Mouse (Mus musculus) forebrain, embryonic 14.5 days (tissue): ENCODE results near the gene Bean1. TPM values are rescaled to one million over a fixed set of nuclear protein-coding genes. Genes with fewer than 3 reads are reported as not detected.
"Not testable (repeated sequence)": the region's sequence is repeated elsewhere in the genome, so short reads cannot be mapped to it uniquely, and the experiment has no call there.

Source experiments
- ATAC-seq: fragments of 200-750 bp; cut with Nextera tagmentation; 2 replicates; pipeline ENCODE4 v1.8.0; 2017; ENCODE audit warnings: mild to moderate bottlenecking, moderate library complexity
- DNase-seq: peaks from one replicate; pipeline ENCODE4 v3.0.0-alpha.2; 2015; ENCODE audit warnings: low spot score
- H3K27ac ChIP-seq: fragments of 300-500 bp; sonication (generic); 2 replicates; pipeline ENCODE4 v1.5.1; 2014; ENCODE audit warnings: low read depth, mild to moderate bottlenecking, control low read depth, low read length, moderate library complexity
- H3K27me3 ChIP-seq: fragments of 300-500 bp; sonication (generic); replicated peaks from 2 replicates; pipeline ENCODE4 v1.6.1; 2014; ENCODE audit warnings: low read length, control low read depth, mixed read lengths; ENCODE audit not compliant: control insufficient read depth, insufficient read depth
- H3K36me3 ChIP-seq: fragments of 300-500 bp; sonication (generic); 2 replicates; pipeline ENCODE4 v1.6.1; 2014; ENCODE audit warnings: low read length, control low read depth; ENCODE audit not compliant: control insufficient read depth, insufficient read depth
- H3K4me1 ChIP-seq: fragments of 300-500 bp; sonication (generic); 2 replicates; pipeline ENCODE4 v1.6.1; 2014; ENCODE audit warnings: antibody characterized with exemption, low read length, control low read depth; ENCODE audit not compliant: control insufficient read depth, insufficient read depth
- H3K4me2 ChIP-seq: fragments of 300-500 bp; sonication (generic); 2 replicates; pipeline ENCODE4 v1.6.1; 2014; ENCODE audit warnings: mild to moderate bottlenecking, control low read depth, low read length
- H3K4me3 ChIP-seq: fragments of 300-500 bp; sonication (generic); 2 replicates; pipeline ENCODE4 v1.5.1; 2014; ENCODE audit warnings: low read depth, low read length, control low read depth
- H3K9ac ChIP-seq: fragments of 300-500 bp; sonication (generic); 2 replicates; pipeline ENCODE4 v1.6.1; 2014; ENCODE audit warnings: mild to moderate bottlenecking, low read length, control low read depth, moderate library complexity
- H3K9me3 ChIP-seq: fragments of 300-500 bp; sonication (generic); replicated peaks from 2 replicates; pipeline ENCODE4 v1.6.1; 2016; ENCODE audit warnings: low read length, control low read depth, mixed read lengths; ENCODE audit not compliant: control insufficient read depth
- WGBS: fragments of 180-500 bp; shearing (Covaris S2); extraction: QIAGEN DNeasy Blood & Tissue Kit; methylation state at CpG from one replicate; pipeline ENCODE4 v1.1.7; 2014; 5-methylcytosine and 5-hydroxymethylcytosine counted together
- polyA plus RNA-seq: library from polyadenylated mRNA; unstranded; fragments of >200 nt; fragmentation: Nextera tagmentation; extraction: Ambion mirVana; gene quantifications from 2 replicates; pipeline ENCODE4 v1.2.1, GENCODE M21; 2014

Bean1 gene
- polyA plus RNA-seq, 1 experiment from 2014 or later, result 1.8 TPM

DNA sequence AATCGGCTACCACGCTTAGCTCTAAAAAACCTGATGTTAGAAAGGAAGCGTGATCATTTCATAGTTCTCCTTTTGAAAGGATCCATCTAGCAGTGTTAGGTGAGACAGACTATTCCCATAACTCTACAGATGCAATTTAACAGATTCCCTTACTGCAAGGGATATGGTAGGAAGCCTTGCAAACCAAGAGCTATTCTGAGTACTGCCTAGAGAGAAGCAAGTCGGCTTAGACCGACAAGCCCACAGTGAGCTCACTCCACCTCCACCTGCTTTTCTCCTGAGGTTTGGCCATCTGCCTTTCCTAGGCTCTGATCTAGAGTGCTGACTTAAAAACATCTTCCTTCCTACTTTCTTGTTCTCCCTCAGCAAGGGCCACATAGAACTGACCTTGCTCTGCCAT lies 91.6 kb downstream of the Bean1 start:
- not testable (repeated sequence) for H3K4me1 ChIP-seq, H3K4me3 ChIP-seq, ATAC-seq, H3K9me3 ChIP-seq, DNase-seq, H3K4me2 ChIP-seq, H3K27ac ChIP-seq, H3K27me3 ChIP-seq, H3K9ac ChIP-seq
- H3K36me3 ChIP-seq, result peaks cover 26% of the 10 kb centered on the region
- WGBS, result 98% methylated on average over 5 of the region's 5 CpGs

GRCm38 (mm10) chr8:104264271-104264935 lies 94.2 kb downstream of the Bean1 start:
- DNase-seq, result not testable (repeated sequence)

DNA sequence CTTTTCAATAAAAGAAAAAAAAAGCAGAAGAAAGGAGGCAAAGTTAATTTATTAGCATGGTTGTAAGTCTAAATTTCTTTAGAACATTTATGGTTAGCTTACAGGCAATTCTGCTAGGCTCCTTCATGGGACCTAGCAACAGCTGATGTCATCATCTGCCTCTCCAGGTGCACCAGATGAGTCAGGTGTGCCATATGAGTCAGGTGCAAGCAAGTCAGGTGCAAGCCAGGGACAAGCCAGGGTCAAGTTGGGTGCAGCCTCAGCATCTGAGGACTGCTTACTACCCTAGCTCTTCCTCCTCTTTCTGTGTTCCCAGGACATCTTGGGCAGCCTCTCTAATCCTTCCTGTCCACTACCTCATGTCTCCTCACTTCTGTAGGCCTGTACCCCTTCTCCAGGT lies 98.1 kb downstream of the Bean1 start:
- Histone ChIP-seq H3K27me3 (no peaks in the 10 kb centered on the region), H3K4me3 (no peak overlapping the region), H3K4me2 (no peak overlapping the region), H3K9me3 (no peaks in the 10 kb centered on the region), H3K27ac (no peak overlapping the region), H3K36me3 (peaks cover 5% of the 10 kb centered on the region; the same call in 1 of the 2 replicates), H3K9ac (no peak overlapping the region), H3K4me1 (no peaks in the 10 kb centered on the region)
- DNase-seq (no peak), ATAC-seq (no peak)

More at GRCm38 (mm10) chr8:104264271-104264935, 94.2 kb downstream of the Bean1 start:
- peaks cover 12% of the 10 kb centered on the region for H3K36me3 ChIP-seq
- H3K27me3 ChIP-seq, H3K4me3 ChIP-seq, H3K4me1 ChIP-seq, H3K27ac ChIP-seq, H3K9ac ChIP-seq, ATAC-seq, H3K4me2 ChIP-seq, H3K9me3 ChIP-seq: not testable (repeated sequence)
- 96% methylated on average over 22 of the region's 22 CpGs for whole genome bisulfite sequencing

Other genes starting within 250 kb of the Bean1 start
- 13.6 and 13.7 TPM in 2 replicates for gene Cdh5, start 68.8 kb upstream of the Bean1 start, polyA plus RNA-seq
- 47.0 and 47.1 TPM in 2 replicates for gene Tk2, start 78.1 kb downstream of the Bean1 start, polyA plus RNA-seq
- gene Cklf, start 80.4 kb downstream of the Bean1 start, polyA plus RNA-seq, result 22.2 and 26.8 TPM in 2 replicates
- gene Cmtm2a, start 122.7 kb downstream of the Bean1 start, polyA plus RNA-seq, result not detected in 2 replicates
- gene Gm45711, start 139.6 kb downstream of the Bean1 start, polyA plus RNA-seq, result not detected in 2 replicates
- not detected in 2 replicates for gene Cmtm1, start 139.7 kb downstream of the Bean1 start, polyA plus RNA-seq
- gene Gm11020, start 151.1 kb downstream of the Bean1 start, polyA plus RNA-seq, result not detected in 2 replicates
- not detected in 2 replicates for gene Cmtm2b, start 151.8 kb downstream of the Bean1 start, polyA plus RNA-seq
- gene Cmtm3, start 169.0 kb downstream of the Bean1 start, polyA plus RNA-seq, result 37.5 and 38.8 TPM in 2 replicates
- 3.5 and 3.7 TPM in 2 replicates for gene Cmtm4, start 225.4 kb downstream of the Bean1 start, polyA plus RNA-seq